11 mouse cellular contexts compared by ENCODE assay signal in genomic region chr8:120224521-120225420, GRCm38 (mm10). TPM values are rescaled to one million over a fixed set of nuclear protein-coding genes. Genes with fewer than 3 reads are reported as not detected.
A peak's percentile ranks its signal among the peaks of the same experiment; 100 is the strongest.
DNase-seq lines count a peak whose midpoint lies in the region; ATAC-seq and TF ChIP-seq lines count a peak whose summit lies in the region.
"Had no signal": no experiment of that assay in that cellular context is flagged by ENCODE, and none has a peak within 500 bp of the region (broad histone marks: within the 10 kb centered on the region; RNA-seq: fewer than 3 reads in every experiment).

No protein-coding gene starts in this region.

- H3K27ac ChIP-seq in hindbrain, embryonic 12.5 days: peak overlapping the region; percentile 60
- H3K27ac ChIP-seq in hindbrain, embryonic 14.5 days: no peak overlapping the region
- peak overlapping the region; percentile 51 for H3K27ac ChIP-seq in embryonic fibroblast, embryonic 13.5 days (ENCODE audit: insufficient read depth, low read length)
- H3K27ac ChIP-seq in neural tube, embryonic 13.5 days (replicated peaks): peak overlapping the region; percentile 24; the same call in 1 of the 2 replicates
- H3K27ac ChIP-seq: liver, embryonic 14.5 days had no signal

- H3K9me3 ChIP-seq in hindbrain, embryonic 12.5 days (replicated peaks): no peaks in the 10 kb centered on the region
- no peaks in the 10 kb centered on the region for H3K9me3 ChIP-seq in hindbrain, embryonic 14.5 days (ENCODE audit: control insufficient read depth, low read length)
- no peaks in the 10 kb centered on the region for H3K9me3 ChIP-seq in neural tube, embryonic 13.5 days

- H3K4me3 ChIP-seq in hindbrain, embryonic 12.5 days: no peak overlapping the region
- no peak overlapping the region for H3K4me3 ChIP-seq in hindbrain, embryonic 14.5 days (replicated peaks; ENCODE audit: low read length)
- H3K4me3 ChIP-seq in embryonic fibroblast, embryonic 13.5 days (ENCODE audit: insufficient read depth, low read length): no peak overlapping the region
- H3K4me3 ChIP-seq in neural tube, embryonic 13.5 days: no peak overlapping the region
- H3K4me3 ChIP-seq: erythroblast, embryonic 14.5 days had no signal

- H3K36me3 ChIP-seq in hindbrain, embryonic 12.5 days: no peaks in the 10 kb centered on the region
- no peaks in the 10 kb centered on the region for H3K36me3 ChIP-seq in hindbrain, embryonic 14.5 days (replicated peaks; ENCODE audit: control insufficient read depth, insufficient read depth)
- H3K36me3 ChIP-seq in neural tube, embryonic 13.5 days: no peaks in the 10 kb centered on the region

- no peak for TF ChIP-seq POLR2A in embryonic fibroblast, embryonic 13.5 days (IDR thresholded peaks at IDR 0.05; ENCODE audit: low read depth, low read length)

- H3K4me1 ChIP-seq in hindbrain, embryonic 12.5 days: peaks cover 60% of the 10 kb centered on the region
- peaks cover 27% of the 10 kb centered on the region for H3K4me1 ChIP-seq in hindbrain, embryonic 14.5 days (replicated peaks; ENCODE audit: control insufficient read depth, insufficient read depth, low read length)
- peaks cover 27% of the 10 kb centered on the region for H3K4me1 ChIP-seq in embryonic fibroblast, embryonic 13.5 days (ENCODE audit: control insufficient read depth, insufficient read depth, low read length)
- peaks cover 68% of the 10 kb centered on the region for H3K4me1 ChIP-seq in neural tube, embryonic 13.5 days (replicated peaks)

- DNase-seq in hindbrain, embryonic 14.5 days (ENCODE audit: low spot score): no peak
- DNase-seq in ZHBTc4 (ENCODE audit: low read depth, low spot score): peak; percentile 39
- no peak for DNase-seq in spleen, adult 12 weeks (ENCODE audit: low spot score)
- no peak for DNase-seq in urinary bladder, postnatal 10 days (ENCODE audit: low spot score)
- DNase-seq: kidney, postnatal 25 days had no signal

- no peak for ATAC-seq in hindbrain, embryonic 12.5 days (ENCODE audit: low FRiP score)
- no peak for ATAC-seq in hindbrain, embryonic 14.5 days (ENCODE audit: low FRiP score)
- no peak for ATAC-seq in neural tube, embryonic 13.5 days (ENCODE audit: low read depth)

- H3K27me3 ChIP-seq in hindbrain, embryonic 12.5 days: peaks cover 7% of the 10 kb centered on the region
- H3K27me3 ChIP-seq in hindbrain, embryonic 14.5 days (ENCODE audit: control insufficient read depth, insufficient read depth, low read length): peaks cover 3% of the 10 kb centered on the region
- peaks cover 10% of the 10 kb centered on the region; the same call in 1 of the 2 replicates for H3K27me3 ChIP-seq in neural tube, embryonic 13.5 days

- no peak overlapping the region for H3K9ac ChIP-seq in hindbrain, embryonic 12.5 days
- H3K9ac ChIP-seq in hindbrain, embryonic 14.5 days: no peak overlapping the region
- H3K9ac ChIP-seq in neural tube, embryonic 13.5 days: 0 out of 2 replicates have a peak overlapping the region, but pooled peaks have one; percentile 1
- H3K9ac ChIP-seq: liver, embryonic 14.5 days had no signal

- no peak overlapping the region for H3K4me2 ChIP-seq in hindbrain, embryonic 12.5 days (replicated peaks)
- H3K4me2 ChIP-seq in hindbrain, embryonic 14.5 days (replicated peaks): no peak overlapping the region
- no peak overlapping the region for H3K4me2 ChIP-seq in neural tube, embryonic 13.5 days

- TF ChIP-seq CTCF in embryonic fibroblast, embryonic 13.5 days (IDR thresholded peaks at IDR 0.05; ENCODE audit: borderline replicate concordance, insufficient read depth, low read length): no peak

- 40% methylated on average over 11 of the region's 11 CpGs for WGBS in hindbrain, embryonic 12.5 days
- WGBS in hindbrain, embryonic 14.5 days: 46% methylated on average over 11 of the region's 11 CpGs
- 40% methylated on average over 11 of the region's 11 CpGs for WGBS in neural tube, embryonic 13.5 days

RNA-seq across cellular contexts. Expression of gene Gse1, which starts 3.5 kb away (rescaled TPM):
- polyA plus RNA-seq in hindbrain, embryonic 12.5 days (2016; fragmentation: Nextera tagmentation; extraction: Ambion mirVana): 22.4 and 24.0 TPM in 2 replicates
- 18.8 and 23.9 TPM in 2 replicates for polyA plus RNA-seq in hindbrain, embryonic 14.5 days (2014; fragmentation: Nextera tagmentation; extraction: Ambion mirVana)
- 13.4 and 15.8 TPM in 2 replicates for polyA plus RNA-seq in embryonic fibroblast, embryonic 13.5 days (2011; ENCODE audit: insufficient read length, low read depth, missing spikeins)
- 17.0 and 17.1 TPM in 2 replicates for polyA plus RNA-seq in neural tube, embryonic 13.5 days (2015; fragmentation: Nextera tagmentation; extraction: Ambion mirVana)

RNA-seq across cellular contexts. Expression of gene Fam92b, which starts 47.5 kb away (rescaled TPM):
- 1.6 and 3.0 TPM in 2 replicates for polyA plus RNA-seq in hindbrain, embryonic 12.5 days (2016; fragmentation: Nextera tagmentation; extraction: Ambion mirVana)
- polyA plus RNA-seq in hindbrain, embryonic 14.5 days (2014; fragmentation: Nextera tagmentation; extraction: Ambion mirVana): 1.6 and 3.3 TPM in 2 replicates
- not detected in 2 replicates for polyA plus RNA-seq in embryonic fibroblast, embryonic 13.5 days (2011; ENCODE audit: insufficient read length, low read depth, missing spikeins)
- 2.3 and 2.7 TPM in 2 replicates for polyA plus RNA-seq in neural tube, embryonic 13.5 days (2015; fragmentation: Nextera tagmentation; extraction: Ambion mirVana)
- polyA plus RNA-seq: erythroblast, embryonic 14.5 days; heart, postnatal 0 days; liver, embryonic 14.5 days had no signal
